Mouse (Mus musculus): ENCODE measurements around the gene Igdcc4.

DNA sequence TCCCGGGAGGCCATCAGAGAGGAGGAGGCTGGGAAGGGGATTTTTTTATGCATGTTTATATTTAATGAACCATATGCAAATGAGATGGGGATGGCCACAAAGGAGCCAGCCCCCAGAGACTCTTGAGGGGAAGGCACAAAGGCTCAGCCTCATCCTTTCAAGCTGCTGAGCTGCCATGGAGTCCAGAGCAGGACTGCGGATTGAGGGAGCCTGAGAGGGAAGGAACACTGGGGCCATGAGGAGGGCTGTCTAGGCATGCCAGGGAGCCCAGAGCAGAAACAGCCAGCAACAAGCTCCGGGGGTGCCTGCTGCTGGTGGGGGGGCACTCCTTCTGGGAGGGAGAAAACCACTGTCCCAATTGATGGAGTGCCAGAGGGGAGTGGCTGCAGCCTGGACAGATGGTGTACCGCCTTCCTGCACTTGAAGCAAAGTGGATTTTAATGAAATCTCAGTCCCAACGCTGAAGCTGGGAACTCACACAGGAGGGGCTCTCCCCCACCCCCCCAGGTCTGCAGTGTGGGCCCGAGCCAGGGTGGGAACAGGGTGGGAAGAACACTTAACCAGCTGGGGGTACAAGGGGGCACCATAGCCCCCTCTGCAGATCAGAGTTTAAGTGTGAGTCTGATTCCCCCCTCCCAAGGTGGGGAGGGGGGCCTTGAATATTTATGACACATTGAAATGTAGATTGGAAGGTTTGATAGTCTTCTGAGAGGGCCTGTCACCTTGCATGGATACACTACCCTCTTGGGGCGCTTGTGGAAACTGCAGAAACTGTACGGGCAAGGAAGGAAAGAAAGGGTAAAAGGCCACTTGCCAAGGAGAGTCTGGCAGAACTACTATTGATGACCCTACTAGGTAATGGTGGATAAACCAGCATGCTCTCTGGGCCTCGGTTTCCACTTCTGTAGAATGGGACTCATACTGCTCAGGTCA lies 74.9 kb downstream of the Igdcc4 start:
- TF ChIP-seq HCFC1 (IDR thresholded peaks at IDR 0.05; ENCODE audit: borderline replicate concordance, insufficient read depth, low read length) (no peak), ZNF384 (IDR thresholded peaks at IDR 0.05; ENCODE audit: low read depth, low read length) (no peak), MAFK (IDR thresholded peaks at IDR 0.05; ENCODE audit: insufficient read depth, low read depth, low read length) (no peak), ZC3H11A (IDR thresholded peaks at IDR 0.05; ENCODE audit: borderline replicate concordance, low read depth, low read length) (no peak), CHD2 (IDR thresholded peaks at IDR 0.05; ENCODE audit: low read depth, low read length) (no peak)
